Mouse (Mus musculus) cerebellum, postnatal 4 days (tissue): ENCODE measurements around the gene Cd81.

Source experiments
- DNase-seq, 2 experiments: peaks; one replicate each; pipeline ENCODE4 v3.0.0; 2022; ENCODE audit warnings: low spot score in 2 of 2, mixed read lengths in 1 of 2

Gene Cd81

GRCm38 (mm10) chr7:143070506-143071070 lies 18.0 kb downstream of the Cd81 start:
- DNase-seq = no peak

GRCm38 (mm10) chr7:143072605-143073004 lies 20.1 kb downstream of the Cd81 start:
- DNase-seq = no peak

GRCm38 (mm10) chr7:143073086-143073485 lies 20.5 kb downstream of the Cd81 start:
- peak in 1 of 2 experiments; percentile 67 for DNase-seq

GRCm38 (mm10) chr7:143075394-143075793 lies 22.9 kb downstream of the Cd81 start:
- no peak for DNase-seq

GRCm38 (mm10) chr7:143077351-143077750 lies 24.8 kb downstream of the Cd81 start:
- DNase-seq = no peak

- no peak for DNase-seq
These were observed 29.5 kb downstream of the Cd81 start for GRCm38 (mm10) chr7:143082024-143082423.

- no peak for DNase-seq
These were observed 31.2 kb downstream of the Cd81 start for GRCm38 (mm10) chr7:143083708-143084107.

- DNase-seq = peak in 1 of 2 experiments; percentile 67
These were observed 33.8 kb downstream of the Cd81 start for GRCm38 (mm10) chr7:143086366-143086765.

- no peak for DNase-seq
These were observed 34.6 kb downstream of the Cd81 start for GRCm38 (mm10) chr7:143087070-143087579.

- DNase-seq = no peak
These were observed 41.3 kb downstream of the Cd81 start for GRCm38 (mm10) chr7:143093847-143094246.

GRCm38 (mm10) chr7:143094592-143095553 lies 42.3 kb downstream of the Cd81 start, which contains the start of gene Trpm5:
Gene Trpm5 (minus strand): TSS chr7:143094642.
- DNase-seq = peak in 1 of 2 experiments; percentile 76

GRCm38 (mm10) chr7:143095554-143095907 lies 43.0 kb downstream of the Cd81 start:
- DNase-seq = no peak

- DNase-seq = no peak
These were observed 48.2 kb downstream of the Cd81 start for GRCm38 (mm10) chr7:143100759-143101158.

GRCm38 (mm10) chr7:143105258-143105897 lies 52.8 kb downstream of the Cd81 start:
- no peak for DNase-seq

GRCm38 (mm10) chr7:143106062-143106461 lies 53.5 kb downstream of the Cd81 start, which contains the start of gene Kcnq1:
Gene Kcnq1 (plus strand): TSS chr7:143106362.
- DNase-seq = no peak

- DNase-seq = no peak
These were observed 54.3 kb downstream of the Cd81 start for GRCm38 (mm10) chr7:143106672-143107465.

GRCm38 (mm10) chr7:143108200-143108599 lies 55.7 kb downstream of the Cd81 start:
- DNase-seq = peak in 1 of 2 experiments; percentile 48

GRCm38 (mm10) chr7:143108996-143109660 lies 56.6 kb downstream of the Cd81 start:
- no peak for DNase-seq

GRCm38 (mm10) chr7:143109696-143110095 lies 57.2 kb downstream of the Cd81 start:
- no peak for DNase-seq

GRCm38 (mm10) chr7:143110803-143111202 lies 58.3 kb downstream of the Cd81 start:
- no peak for DNase-seq

GRCm38 (mm10) chr7:143111719-143112118 lies 59.2 kb downstream of the Cd81 start:
- DNase-seq = no peak
